Mouse (Mus musculus): ENCODE measurements around the gene Plekha5. TPM values are rescaled to one million over a fixed set of nuclear protein-coding genes. Genes with fewer than 3 reads are reported as not detected.
A peak's percentile ranks its signal among the peaks of the same experiment; 100 is the strongest.

Gene Plekha5
- total RNA-seq (2021): 30.1 and 32.7 TPM in 2 replicates
- long read RNA-seq, experiment 1, partial matches to known transcripts: 5 of 24 reads
- long read RNA-seq, experiment 1, other reads (novel, unspliced or antisense): 19 of 24 reads
- long read RNA-seq, experiment 2, partial matches to known transcripts: 2 of 12 reads
- long read RNA-seq, experiment 2, other reads (novel, unspliced or antisense): 10 of 12 reads

DNA sequence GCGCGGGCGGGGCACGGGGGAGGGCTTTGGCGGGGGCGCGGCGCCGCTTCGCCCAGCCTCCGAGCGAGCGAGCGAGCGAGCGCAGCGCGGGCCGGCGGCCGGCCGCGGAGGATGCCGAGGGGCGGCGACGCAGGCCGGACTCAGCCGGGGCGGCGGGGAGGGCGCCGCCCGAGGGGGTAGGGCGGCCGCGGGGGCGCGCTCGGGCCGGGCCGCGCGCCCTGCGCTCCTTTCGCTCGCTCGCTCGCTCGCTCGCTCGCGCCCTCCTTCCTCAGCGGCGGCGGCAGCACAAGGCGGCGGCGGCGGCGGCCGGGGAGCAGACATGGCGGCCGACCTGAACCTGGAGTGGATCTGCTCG is at the start of gene Plekha5:
Gene Plekha5 (plus strand): TSS at position 209 of the 355 bp plus-strand sequence.
- DNase-seq: peak; percentile 80

DNA sequence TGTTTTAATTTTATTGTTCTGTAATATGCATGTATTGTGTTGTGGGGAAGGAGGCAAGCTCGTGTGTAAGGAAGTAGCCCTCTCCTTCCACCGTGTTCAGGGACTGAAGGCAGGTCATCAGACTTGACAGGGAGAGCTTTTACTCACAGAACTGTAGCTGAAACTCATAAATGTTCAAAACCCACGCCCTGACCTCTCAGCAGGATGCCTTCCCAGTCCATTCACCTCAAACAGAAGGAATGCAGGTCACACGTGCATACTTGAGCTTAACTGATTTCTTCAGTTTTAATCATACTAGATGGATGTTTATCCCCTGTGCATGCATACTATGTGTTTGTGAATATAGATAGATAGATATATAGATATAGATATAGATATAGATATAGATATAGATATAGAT is 48.2 kb upstream of the Plekha5 start:
- no peak for DNase-seq

DNA sequence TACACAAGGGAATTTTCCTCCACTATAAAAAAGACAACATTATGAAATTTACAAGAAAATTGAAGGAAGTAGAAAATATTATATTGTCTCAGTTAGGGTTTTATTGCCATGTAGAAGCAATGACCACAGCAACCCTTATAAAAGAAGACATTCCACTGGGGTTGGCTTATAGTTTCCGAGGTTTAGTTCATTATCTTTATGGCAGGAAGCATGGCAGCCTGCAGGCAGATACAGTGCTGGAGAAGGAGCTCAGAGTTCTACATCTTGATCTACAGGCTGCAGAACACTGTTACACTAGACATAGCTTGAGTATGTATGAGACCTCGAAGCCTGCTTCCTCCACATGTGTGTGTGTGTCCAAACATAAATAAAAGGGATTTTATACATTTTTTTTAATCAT is 43.3 kb upstream of the Plekha5 start:
- DNase-seq: no peak

DNA sequence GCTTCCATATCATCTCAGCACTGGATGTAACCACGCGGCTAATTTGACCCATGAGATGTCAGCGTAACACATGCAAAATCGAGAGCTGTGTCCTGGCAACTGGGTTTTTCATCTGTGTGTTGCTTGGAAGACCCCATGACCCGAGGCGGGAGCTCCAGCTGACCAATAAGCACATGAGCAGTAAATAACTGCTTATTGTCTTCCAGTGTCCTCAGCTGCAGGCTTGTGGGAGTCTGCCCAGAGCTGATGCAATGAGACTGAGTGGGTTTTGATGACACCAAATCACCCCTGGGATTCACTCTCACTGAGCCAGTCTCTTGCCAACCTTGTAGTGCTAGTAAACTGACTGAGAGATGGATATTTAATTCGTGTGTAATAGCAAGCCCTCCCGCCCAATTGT is 42.7 kb upstream of the Plekha5 start:
- DNase-seq: no peak

DNA sequence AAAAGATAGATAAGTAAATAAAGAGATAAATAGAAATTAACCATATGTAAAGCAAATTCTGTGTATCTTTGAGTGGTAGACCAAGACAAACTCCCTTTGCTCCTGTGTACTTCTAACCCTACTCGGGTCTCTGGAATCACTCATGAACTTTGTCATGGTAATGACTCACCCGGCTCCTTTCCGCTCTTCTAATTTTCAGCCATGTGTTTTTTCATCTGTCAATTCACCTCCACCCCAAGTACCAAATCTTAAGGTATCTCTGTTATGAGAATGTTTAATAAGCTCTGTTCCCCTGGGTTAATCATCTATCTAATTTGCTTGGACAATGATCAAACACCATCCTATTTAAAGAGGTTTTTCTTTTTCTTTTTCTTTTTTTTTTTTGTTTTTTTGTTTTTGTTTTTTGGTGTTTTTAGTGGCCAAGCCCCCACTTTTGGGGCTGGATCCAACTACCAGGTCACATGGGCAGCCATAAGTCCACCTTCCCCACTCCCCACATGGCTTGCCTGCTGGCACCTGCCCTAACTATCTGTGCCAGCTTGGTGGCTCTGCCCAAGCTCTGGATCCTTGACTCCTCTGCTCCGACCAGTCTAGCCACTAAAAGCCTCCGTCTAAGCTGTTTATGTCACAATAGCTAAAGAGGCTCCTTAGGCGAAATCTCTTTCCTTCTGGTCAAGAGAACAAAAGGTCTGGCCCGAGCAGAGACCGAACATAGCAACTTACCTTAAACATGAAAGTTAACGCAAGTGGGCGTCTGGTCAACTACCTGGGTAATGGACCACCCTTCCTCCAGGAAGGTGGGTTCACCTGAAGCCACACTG is 40.1 kb upstream of the Plekha5 start:
- DNase-seq: no peak

DNA sequence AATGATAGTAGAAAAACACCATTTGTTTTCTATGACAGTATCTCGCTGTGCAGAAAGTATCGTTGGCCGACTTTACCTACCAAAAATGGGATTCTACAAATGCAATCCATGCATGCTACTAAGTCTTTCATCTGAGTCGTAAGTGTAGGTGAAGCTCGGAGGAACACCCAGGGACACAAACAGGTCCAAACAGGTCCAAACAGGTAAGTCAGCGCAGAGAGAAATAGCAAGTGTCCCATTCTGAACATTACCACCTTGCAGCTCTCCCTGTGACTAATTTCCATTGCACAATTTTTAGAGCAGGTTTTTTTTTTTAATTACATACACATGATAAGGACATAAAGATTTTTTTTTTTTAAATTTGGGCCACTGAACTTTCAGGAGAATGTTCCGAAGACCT is 27.2 kb upstream of the Plekha5 start:
- no peak for DNase-seq

DNA sequence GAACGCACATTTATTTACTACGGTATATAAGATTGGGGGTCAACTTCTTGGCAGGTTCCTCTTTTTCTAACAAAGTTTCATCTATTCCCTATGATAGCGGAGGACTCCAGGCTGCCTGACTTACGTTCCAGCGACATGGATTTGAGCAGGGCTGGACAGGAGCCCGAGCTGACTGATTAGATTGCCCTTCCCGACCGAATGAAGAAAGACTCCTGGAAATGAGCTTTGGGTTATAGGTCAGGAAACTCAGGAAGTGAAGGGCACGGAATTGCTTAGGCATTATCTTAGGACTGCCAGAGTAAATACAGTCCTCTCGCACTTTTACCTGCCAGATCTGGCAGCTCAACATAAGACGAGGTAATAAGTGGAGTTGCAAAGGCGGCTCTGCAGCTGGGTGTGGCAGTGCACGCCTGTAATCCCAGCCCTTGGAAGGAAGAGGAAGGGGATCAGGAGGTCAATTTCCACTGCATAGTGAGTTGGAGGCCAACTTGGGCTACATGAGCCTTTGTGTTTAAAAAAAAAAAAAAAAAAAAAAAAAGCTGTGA is 21.0 kb upstream of the Plekha5 start:
- DNase-seq: peak; percentile 14

DNA sequence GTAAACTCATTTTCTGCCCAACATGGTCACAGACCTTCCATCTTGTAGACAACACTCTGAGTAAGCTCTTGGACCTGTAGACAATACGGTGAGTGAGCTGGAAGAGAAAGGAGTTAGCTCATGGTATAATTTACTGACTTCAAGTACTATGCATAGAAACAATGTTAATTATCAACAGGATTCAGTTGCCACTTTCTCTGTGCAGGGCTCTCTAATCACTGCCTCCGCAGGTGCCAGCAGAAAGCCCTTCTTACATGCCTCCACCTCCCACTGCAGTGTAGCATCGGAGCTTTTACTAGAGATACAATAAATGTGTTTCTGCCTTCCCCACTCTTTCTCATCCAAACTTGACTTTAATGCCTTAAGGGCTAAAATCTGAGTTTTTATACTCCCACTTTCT is 11.9 kb upstream of the Plekha5 start:
- no peak for DNase-seq

DNA sequence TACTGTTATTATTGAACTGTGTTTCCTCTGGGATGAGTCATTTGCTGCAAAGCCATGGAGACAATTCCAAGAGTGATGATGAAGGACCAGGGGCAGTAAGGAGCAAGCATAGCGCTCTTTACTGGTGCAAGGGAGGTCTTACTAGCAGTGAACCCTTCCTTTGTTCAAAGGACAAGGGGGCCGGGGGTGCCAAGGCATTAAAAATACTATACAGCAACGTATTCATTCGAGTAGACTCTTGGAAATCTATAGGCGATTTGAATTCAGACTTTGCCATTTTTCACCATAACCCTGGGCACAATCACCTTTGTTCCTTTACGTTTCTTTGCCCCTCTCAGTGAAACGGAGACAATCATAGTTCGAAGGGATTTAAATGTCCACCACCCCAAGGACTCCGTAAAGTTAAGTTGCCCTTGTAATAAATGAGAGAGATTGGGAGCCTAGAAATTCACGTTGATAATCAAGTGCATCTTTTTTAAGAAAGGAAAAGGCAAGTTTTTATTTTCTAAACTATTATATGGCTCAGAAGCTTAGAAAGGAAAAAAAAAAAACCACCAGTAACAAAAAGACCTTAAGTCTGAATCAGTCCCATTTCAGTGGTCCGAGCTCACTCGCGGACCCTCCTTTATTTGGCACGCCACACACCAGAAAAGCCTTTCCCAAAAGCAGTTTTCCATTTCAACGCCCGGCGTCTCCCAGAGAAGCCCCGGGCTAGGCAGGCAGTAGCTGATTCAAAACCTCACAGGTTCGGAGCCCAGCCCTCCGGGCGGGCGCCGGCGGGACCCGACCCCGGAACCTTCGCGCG is 611 bp upstream of the Plekha5 start:
- DNase-seq: no peak

DNA sequence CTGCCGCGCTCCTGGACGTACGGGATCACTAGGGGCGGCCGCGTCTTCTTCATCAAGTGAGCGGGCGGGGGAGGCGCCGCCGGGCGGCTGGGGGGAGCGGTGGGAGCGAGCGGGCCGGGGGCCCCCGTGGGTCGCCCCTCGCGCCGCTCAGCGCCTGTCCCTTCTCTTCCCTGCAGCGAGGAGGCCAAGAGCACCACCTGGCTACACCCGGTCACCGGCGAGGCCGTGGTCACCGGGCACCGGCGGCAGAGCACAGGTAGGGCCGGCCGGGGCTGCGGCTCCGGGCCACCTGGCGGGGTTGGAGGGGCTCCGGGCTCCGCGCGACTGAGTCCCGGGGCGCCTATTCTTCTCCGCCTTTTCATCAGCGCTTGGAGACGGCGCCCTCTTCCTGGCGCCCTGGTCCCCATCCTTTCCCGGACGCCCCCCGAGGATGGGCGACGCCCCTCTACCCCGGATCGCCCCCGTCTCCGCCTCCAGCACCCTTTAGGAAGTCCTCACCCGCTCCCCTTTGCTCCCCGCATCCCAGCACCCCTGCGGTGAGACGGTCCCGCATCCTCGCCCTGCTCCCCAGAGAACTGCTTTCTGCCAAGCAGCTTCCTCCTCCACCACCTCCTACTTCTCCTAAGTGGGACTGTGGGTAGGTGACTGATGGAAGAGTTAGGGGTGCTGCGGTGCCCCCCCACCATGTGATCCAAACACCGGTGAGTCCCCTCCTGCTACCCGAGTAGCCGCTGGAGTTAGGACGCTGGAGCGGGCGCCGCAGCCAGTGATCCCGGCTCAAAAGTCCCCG is 542 bp downstream of the Plekha5 start:
- peak; percentile 50 for DNase-seq

DNA sequence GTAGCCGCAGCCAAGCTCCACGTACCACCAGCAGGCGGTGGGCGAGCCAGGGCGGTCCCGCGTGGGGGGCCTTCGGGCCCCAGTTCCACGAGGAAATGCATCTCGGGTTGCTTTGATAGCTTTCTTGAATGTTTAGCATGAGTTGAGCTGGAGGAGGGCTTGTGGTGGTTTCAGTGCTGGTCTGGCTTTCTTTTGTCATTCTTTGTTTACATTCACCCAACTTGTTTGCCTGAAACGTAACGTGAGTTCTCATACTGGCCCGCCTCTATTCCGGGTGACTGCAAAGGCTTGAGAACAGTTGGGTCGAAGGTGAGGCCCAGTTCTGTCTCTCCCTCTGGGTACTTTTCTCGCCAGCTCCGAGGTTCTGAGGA is 1.1 kb downstream of the Plekha5 start:
- peak; percentile 52 for DNase-seq

DNA sequence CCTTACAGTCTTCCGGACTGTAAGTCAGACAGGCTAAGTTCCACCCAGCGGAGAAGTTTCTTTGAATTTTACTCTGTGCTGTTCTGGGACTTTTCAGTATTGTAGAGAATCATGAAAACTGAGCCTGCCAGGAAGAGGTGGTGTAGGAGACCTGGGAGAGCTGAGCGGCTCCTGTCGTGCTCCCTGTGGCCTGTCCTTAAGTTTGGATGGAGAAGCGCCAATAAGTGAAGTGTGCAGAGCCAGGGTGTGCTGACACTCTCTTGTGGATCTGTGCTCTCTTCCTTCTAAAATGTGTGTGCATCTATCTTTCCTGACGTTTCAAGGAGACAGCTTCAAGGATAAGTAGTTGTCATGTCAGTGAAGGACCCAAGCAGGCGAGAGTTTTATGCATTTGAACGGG is 5.4 kb downstream of the Plekha5 start:
- peak; percentile 60 for DNase-seq

DNA sequence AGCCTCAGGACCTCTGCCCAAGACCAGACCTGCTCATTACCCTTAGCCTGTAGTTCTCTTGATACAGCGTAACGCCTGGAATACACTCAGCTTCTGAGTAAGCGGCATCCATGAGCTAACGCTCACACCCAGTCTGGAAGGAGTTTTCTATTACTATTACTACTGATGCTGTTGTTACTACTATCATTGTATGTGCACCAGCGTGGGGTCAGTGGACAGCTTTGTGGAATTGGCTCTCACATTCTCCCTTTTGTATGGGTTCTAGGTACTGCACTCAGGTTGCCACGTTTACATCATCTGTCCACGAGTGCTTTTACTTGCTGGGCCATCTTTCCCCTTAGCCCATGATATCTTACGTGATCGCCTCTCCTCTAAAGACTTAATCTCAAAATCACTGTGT is 8.5 kb downstream of the Plekha5 start:
- no peak for DNase-seq

DNA sequence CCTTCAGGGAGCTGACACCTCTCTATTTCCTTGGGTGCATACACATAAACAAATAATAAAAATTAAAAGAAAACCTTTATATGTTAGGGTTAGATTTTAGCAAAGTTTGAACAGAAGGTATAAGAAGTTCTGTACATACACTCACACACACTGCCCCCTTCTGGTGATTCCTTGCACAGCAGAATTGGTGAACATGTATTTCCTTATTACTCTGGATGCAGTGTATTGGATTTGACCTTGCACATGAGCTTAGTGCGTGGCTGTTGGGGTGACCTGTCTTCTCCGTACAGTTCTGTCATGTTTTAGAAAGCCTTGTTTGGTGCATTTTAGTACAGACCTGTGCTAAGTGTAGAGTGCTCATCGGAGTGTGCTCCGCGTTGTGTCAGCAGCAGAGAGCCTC is 19.5 kb downstream of the Plekha5 start:
- peak; percentile 76 for DNase-seq

DNA sequence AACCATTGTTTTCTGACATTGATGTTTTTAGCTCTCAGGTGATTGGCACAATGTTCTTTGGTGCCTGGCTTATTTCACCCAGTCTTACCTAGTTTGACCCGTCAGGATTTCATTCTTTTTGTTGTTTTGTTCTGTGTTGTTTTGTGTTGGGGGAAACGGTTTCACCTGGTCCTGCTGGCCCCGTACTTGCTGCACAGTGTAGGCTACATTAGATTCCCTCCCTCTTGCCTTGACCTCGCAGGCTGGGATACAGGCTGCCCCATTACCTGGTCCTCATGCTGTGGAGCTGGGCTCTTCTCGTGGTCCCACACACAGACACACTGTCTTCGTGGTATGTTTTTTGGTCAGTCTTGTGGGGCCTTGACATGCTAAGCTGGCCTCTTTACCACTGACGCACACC is 20.3 kb downstream of the Plekha5 start:
- DNase-seq: no peak

DNA sequence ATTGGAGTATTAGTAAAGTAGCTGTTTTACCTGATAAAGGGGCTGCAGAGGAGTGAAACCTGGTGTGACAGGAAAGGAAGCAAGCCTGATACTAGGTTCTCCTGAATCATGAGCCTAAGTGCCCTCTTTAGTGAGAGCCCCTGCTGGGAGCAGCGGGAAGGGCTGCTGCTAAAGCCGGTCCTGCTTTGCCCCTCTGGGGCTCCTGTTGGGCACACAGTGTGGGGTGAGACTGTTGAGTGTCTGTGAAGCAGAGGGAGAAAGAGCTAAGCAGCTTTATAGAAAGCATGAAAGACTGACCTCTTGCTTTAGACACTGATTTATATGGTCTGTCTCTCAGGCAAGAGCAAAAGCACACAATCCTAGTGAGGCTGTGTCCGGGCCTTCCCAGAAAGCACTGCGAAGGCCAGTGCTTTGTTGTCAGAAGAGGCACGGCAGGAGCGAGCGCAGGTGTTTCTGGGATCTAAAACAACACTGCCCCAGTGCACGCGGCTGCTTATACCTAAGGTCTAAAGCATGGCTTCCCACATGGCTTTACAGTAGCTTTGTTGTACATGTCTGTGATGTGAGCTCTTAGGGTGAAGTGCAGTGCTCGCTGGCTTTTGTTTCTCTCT is 21.1 kb downstream of the Plekha5 start:
- DNase-seq: no peak

DNA sequence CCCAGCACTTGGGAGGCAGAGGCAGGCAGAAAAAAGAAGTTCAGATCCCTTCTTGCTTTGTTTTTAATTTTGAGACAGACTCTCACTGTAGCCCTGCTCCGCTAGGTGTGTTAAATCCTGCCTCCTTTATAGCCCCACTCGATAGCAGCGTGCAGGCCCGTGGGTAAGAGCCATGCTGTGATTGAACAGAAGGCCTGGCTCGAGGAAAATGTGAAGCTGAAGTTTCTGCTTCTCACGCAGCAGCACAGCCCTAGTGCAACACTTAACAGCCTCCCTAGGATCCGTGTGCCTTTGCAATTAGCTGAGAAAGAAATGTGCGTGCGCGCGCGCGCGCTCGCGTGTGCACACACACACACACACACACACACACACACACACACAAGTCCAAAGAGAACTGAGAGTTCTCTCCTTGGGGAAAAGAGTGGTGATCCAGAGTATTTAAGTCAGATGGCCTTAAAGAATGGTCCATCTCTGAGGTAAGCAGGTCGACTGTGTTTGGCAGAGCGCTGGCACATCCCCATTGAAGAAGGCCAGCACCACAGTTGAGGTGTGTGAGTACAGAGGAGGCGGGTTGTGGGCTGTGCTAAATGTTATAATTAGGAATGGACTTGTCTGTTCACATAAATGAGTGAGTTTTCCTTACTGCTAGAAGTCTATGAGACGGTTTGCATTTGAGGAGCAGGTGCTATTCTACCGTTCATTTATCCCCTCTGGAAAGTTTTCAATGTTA is 24.3 kb downstream of the Plekha5 start:
- DNase-seq: no peak

DNA sequence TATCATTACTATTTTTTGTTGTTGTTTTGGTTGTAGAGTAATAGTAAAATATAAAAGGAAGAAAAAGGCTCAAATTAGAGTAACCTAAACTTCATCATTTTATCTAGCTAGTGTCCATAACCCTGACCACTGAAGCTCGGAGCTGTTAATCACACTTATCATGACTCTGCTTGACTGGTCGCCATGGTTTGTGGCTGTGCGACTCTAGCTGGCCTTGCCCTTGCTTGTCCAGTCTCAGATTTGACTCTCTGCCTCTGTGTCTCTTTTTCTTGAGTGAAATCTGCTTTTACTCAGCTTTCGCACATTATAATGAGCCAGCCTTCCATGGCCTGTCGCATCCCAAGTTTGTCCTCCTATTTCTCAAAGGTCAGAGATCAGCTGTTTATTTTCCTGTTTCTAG is 26.8 kb downstream of the Plekha5 start:
- peak; percentile 20 for DNase-seq

DNA sequence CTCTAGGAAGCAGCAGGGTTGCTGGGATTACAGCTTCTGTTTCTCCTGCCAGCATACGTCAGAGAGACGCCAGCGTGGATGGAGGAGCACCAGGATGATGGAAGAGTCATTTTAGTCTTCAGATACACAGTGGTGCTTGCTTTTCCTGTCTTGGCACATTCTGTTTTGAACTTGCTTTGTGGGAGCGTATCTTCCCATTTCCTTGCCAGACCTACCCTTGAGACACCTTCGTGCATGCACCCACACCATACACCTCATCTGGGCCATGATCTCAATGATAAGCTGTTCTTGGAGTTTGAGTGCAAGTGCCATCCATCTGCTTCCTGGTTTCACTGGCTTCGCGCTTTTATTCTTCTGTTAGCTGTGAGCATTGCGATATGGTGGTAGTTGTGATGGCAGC is 28.9 kb downstream of the Plekha5 start:
- no peak for DNase-seq

DNA sequence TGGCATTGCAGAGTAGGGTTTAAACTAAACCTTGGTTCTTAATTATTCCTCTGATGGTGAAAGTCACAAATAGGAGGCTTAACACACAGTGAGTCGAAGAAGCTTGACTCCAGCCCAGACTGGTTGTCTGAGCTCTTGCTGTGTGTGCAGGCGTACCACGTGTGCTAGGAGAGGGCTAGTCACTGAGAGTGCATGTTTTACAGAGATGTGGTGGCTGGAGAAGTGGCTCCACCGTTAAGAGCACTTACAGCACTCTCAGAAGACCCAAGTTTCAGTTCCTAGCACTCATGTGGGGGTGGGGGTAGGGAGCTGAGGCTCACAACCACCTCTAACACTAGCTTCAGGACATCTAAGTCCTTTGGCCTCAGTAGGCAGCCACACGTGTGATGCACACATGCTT is 29.6 kb downstream of the Plekha5 start:
- DNase-seq: no peak

DNA sequence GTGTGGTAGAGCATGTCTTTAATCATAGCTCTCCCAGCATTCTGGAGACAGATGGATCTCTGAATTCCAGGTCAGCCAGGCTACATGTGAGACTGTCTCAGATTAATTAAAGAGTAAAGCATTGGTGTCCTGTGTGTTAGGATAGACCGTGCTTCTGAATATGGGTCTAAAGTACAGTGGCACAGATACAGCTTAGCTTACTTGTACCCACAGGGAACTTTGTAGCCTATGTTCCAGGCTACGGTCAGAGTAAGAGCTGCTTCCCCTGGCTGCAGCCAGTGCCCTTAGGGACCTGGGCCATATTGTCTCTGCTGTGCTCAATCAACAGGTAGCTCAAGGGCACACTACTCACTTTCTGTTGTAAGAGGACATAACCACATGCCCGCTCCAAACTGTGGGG is 30.5 kb downstream of the Plekha5 start:
- DNase-seq: no peak

Measured in adrenal gland, postnatal 14 days (tissue).